Mouse (Mus musculus): ENCODE measurements at regions not wholly inside any gene's neighbourhood (a gene's known extent, or its start where the extent isn't known, plus 50 kb on each side); places are given as distances from the start of the nearest gene placed in this dataset.

DNA sequence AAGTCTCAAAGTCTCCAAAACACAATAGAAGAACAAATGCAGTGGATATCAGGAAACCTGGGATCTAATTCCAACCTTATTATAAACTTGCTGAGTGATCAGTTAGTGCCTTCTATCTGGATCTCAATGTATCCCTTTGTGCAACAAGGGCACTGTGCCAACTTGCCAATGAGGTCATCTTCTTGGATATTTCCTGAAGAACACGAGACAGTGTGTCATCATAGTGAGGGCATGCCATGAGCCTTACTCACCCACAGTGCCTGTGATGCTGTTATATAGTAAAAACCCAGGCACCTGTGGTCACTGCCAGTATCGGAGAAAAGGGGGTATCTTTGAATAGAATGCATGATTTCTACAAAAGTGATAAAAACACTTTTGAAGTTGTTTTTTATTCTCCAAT is 60.2 kb upstream of the Cd34 start:
- Histone ChIP-seq H3K4me3 (ENCODE audit: control insufficient read depth, insufficient read depth, low read length) (no peak overlapping the region), H3K36me3 (ENCODE audit: control insufficient read depth, insufficient read depth, low read length) (no peaks in the 10 kb centered on the region), H3K27me3 (ENCODE audit: control insufficient read depth, insufficient read depth, low read length) (no peaks in the 10 kb centered on the region), H3K27ac (ENCODE audit: control insufficient read depth, insufficient read depth, low read length) (no peak overlapping the region), H3K4me1 (replicated peaks; ENCODE audit: control insufficient read depth, insufficient read depth, low read length) (peaks cover 4% of the 10 kb centered on the region)
- 73% methylated on average over 2 of the region's 2 CpGs for WGBS
- no peak for DNase-seq
- TF ChIP-seq POLR2A (IDR thresholded peaks at IDR 0.05; ENCODE audit: control insufficient read depth, extremely low read depth, insufficient read depth, low read length, poor library complexity) (no peak), CTCF (IDR thresholded peaks at IDR 0.05; ENCODE audit: borderline replicate concordance, control insufficient read depth, extremely low read depth, insufficient read depth, low read length, poor library complexity) (no peak)

DNA sequence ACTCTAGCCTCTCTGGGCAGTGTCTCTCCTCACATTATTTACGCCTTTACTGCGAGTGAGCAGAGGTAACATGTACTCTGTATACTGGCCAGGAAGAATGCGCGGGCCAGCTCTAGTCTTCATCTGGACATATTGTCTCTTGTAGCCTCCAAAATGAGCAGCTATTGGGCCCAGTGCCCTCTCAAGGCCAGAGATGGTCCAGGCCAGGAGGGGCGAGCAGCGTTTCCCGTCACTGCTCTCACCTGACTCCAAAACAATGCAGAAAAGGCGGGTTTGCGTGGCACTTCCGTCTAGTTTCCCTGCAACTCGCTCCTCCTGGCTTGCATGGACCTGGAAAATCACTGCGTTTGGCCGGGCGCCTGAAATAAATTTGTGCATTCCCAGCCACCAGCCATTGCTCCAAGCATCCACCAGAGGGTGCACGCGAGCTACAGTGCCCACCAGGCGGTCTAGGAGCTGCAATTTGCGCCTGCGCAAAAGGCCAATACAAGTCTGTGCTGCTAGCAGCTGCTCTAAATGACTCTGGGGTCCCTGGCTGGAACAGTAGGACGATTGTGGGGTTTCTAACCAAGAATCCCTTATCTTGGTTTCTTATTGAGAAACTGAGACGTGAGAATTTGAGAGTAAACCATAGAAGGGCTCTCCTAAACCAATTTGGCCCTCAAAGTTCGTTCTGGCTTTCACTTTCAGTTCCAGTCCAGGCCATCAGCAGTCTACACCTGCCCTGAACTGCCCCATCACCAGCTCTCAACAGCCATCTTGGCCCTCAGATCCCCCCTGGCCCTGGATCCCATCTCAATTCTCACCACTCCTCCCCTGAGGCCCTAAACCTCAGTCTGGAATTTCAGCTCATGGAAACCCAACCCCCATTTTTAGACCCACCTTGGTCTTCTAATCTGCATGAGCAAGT is 59.0 kb upstream of the Cd34 start:
- TF ChIP-seq POLR2A (IDR thresholded peaks at IDR 0.05; ENCODE audit: control insufficient read depth, extremely low read depth, insufficient read depth, low read length, poor library complexity) = no peak
- peak; percentile 98 for TF ChIP-seq CTCF (IDR thresholded peaks at IDR 0.05; ENCODE audit: borderline replicate concordance, control insufficient read depth, extremely low read depth, insufficient read depth, low read length, poor library complexity)
- H3K36me3 ChIP-seq (ENCODE audit: control insufficient read depth, insufficient read depth, low read length) = no peaks in the 10 kb centered on the region
- no peak overlapping the region for H3K27ac ChIP-seq (ENCODE audit: control insufficient read depth, insufficient read depth, low read length)
- peak; percentile 90 for DNase-seq
- H3K4me1 ChIP-seq (replicated peaks; ENCODE audit: control insufficient read depth, insufficient read depth, low read length) = peaks cover 4% of the 10 kb centered on the region
- peak overlapping the region; percentile 9 for H3K4me3 ChIP-seq (ENCODE audit: control insufficient read depth, insufficient read depth, low read length)
- 18% methylated on average over 22 of the region's 22 CpGs for WGBS
- H3K27me3 ChIP-seq (ENCODE audit: control insufficient read depth, insufficient read depth, low read length) = no peaks in the 10 kb centered on the region

DNA sequence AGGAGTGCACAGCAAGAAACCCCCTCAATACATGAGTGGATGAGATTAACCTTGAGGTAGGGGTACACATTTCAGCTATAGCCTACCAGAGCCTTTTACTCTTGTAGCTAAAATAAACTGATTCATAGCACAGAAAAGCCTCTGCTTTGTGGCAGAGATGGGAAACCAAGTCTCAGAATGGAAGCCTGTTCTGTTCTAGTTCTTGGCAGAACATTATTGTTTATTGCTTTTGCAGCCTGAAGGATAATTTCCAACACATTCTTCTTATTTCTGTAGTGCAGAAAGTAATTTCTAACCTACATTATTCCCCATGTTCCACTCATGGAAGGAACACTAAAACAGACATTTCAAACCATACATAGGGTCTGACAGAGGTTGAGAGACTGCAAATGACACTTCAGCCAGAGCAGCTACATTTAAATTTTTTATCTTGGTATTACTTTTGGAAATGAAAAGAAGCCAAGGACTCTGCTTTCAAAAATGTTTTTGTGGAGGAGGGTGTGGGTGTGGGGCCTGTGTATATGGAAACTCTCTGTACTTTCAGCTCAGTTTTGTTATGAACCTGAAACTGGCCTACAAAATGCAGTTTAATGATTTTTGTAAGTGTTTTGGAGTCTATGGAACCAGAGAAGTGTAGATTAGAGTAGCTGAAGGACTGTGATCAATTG is 56.9 kb upstream of the Cd34 start:
- H3K36me3 ChIP-seq (ENCODE audit: control insufficient read depth, insufficient read depth, low read length) = no peaks in the 10 kb centered on the region
- H3K27ac ChIP-seq (ENCODE audit: control insufficient read depth, insufficient read depth, low read length) = no peak overlapping the region
- no peak overlapping the region for H3K4me3 ChIP-seq (ENCODE audit: control insufficient read depth, insufficient read depth, low read length)
- TF ChIP-seq CTCF (IDR thresholded peaks at IDR 0.05; ENCODE audit: borderline replicate concordance, control insufficient read depth, extremely low read depth, insufficient read depth, low read length, poor library complexity) (no peak), POLR2A (IDR thresholded peaks at IDR 0.05; ENCODE audit: control insufficient read depth, extremely low read depth, insufficient read depth, low read length, poor library complexity) (no peak)
- no peak for DNase-seq
- no peaks in the 10 kb centered on the region for H3K27me3 ChIP-seq (ENCODE audit: control insufficient read depth, insufficient read depth, low read length)
- peaks cover 4% of the 10 kb centered on the region for H3K4me1 ChIP-seq (replicated peaks; ENCODE audit: control insufficient read depth, insufficient read depth, low read length)

DNA sequence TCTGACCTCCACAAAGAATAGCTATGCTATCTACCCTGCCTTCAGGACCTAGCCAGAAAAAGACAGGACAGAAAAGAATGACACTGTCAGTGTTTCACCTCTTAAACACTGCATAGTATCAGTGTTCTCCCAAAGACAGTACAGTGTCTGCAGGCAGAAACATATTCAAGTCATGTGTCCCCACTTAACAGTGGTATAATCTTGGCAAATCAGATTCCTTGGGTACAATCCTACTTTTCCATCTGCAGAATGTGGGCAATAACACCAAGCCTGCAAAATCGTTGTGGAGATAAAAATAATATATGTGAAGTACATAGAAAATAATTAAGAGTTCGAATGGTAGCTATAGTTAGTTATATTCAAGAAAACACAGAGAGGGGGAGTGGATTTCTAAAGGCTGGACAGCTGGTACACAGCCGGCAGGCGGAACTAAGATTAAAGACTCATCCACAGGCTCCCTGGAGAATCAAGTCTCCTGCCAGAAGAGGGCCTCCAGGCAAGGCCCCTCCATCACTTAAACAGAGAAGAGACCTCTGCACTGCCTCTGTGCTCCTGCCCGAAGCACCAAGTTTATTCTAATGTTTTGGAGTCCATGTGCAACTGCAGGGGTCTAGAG is 53.4 kb upstream of the Cd34 start:
- Histone ChIP-seq H3K36me3 (ENCODE audit: control insufficient read depth, insufficient read depth, low read length) (no peaks in the 10 kb centered on the region), H3K4me3 (ENCODE audit: control insufficient read depth, insufficient read depth, low read length) (no peak overlapping the region), H3K27ac (ENCODE audit: control insufficient read depth, insufficient read depth, low read length) (no peak overlapping the region), H3K4me1 (replicated peaks; ENCODE audit: control insufficient read depth, insufficient read depth, low read length) (no peaks in the 10 kb centered on the region), H3K27me3 (ENCODE audit: control insufficient read depth, insufficient read depth, low read length) (no peaks in the 10 kb centered on the region)
- 82% methylated on average over 5 of the region's 5 CpGs for WGBS
- DNase-seq = no peak
- no peak for TF ChIP-seq CTCF (IDR thresholded peaks at IDR 0.05; ENCODE audit: borderline replicate concordance, control insufficient read depth, extremely low read depth, insufficient read depth, low read length, poor library complexity)

DNA sequence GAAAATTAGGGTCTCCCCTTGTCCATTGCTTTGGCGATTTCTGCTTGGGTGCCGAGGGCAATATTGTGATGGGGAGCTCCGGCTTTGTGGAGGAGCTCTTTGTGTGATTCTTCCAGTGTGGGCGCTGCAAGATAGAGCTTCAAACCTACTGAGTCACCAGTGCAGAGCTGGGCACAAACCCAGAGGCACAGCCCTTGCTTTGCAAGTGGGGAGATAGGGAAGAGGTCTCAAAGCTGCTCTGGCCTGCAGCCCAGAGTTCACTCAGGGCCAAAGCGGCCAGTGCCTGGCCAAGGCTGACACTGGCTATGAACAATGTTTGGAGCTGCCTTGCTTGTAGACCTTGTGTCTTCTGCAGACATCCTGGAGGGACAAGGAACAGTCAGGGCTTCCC is 52.9 kb upstream of the Cd34 start:
- H3K4me3 ChIP-seq (ENCODE audit: control insufficient read depth, insufficient read depth, low read length) = no peak overlapping the region
- H3K4me1 ChIP-seq (replicated peaks; ENCODE audit: control insufficient read depth, insufficient read depth, low read length) = no peaks in the 10 kb centered on the region
- DNase-seq = no peak
- no peak overlapping the region for H3K27ac ChIP-seq (ENCODE audit: control insufficient read depth, insufficient read depth, low read length)
- H3K36me3 ChIP-seq (ENCODE audit: control insufficient read depth, insufficient read depth, low read length) = no peaks in the 10 kb centered on the region
- no peak for TF ChIP-seq POLR2A (IDR thresholded peaks at IDR 0.05; ENCODE audit: control insufficient read depth, extremely low read depth, insufficient read depth, low read length, poor library complexity)
- no peak for TF ChIP-seq CTCF (IDR thresholded peaks at IDR 0.05; ENCODE audit: borderline replicate concordance, control insufficient read depth, extremely low read depth, insufficient read depth, low read length, poor library complexity)
- 85% methylated on average over 5 of the region's 5 CpGs for WGBS
- H3K27me3 ChIP-seq (ENCODE audit: control insufficient read depth, insufficient read depth, low read length) = no peaks in the 10 kb centered on the region
